Mouse (Mus musculus) ES-Bruce4 (cell line): ENCODE measurements around the gene Tbc1d9.

Source experiments
- CTCF ChIP-seq: IDR thresholded peaks from one replicate; pipeline ENCODE4 v1.8.1; 2011; ENCODE audit warnings: low read depth, low read length
- POLR2A ChIP-seq: IDR thresholded peaks from one replicate; pipeline ENCODE4 v1.8.1; 2011; ENCODE audit warnings: low read length; ENCODE audit not compliant: insufficient read depth

DNA sequence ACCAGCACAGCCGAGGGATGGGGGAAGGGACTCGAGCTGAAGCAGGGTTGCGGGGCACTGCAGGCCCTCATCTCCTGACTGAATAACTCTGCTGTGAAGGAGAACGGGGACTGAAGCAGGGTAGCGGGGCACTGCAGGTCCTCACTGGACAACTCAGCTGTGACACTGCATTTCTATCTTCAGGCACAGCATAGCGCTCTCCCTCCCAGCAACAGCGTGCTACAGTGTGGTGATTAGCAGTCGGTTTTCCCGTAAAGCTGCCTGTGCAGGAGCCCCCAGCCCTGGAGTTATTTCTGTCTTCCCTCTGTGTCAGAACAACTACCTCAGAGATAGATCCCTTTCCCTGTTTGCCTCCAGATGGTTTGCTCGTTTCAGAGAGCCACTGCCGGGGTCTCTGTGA is 109.3 kb downstream of the Tbc1d9 start:
- TF ChIP-seq CTCF (no peak), POLR2A (no peak)
